Mouse (Mus musculus): ENCODE data around the gene Aggf1. TPM values are rescaled to one million over a fixed set of nuclear protein-coding genes. Genes with fewer than 3 reads are reported as not detected.

The Aggf1 gene
- total RNA-seq, 2 experiments from 2014 or later = 15.6 TPM

Other genes starting within 250 kb of the Aggf1 start
- 1 to 10 TPM; 3.9 to 5.1 TPM for gene Pde8b, start 125.0 kb downstream of the Aggf1 start, total RNA-seq (2021)
- gene Zbed3, start 51.7 kb downstream of the Aggf1 start, total RNA-seq (2021) = 1 to 10 TPM; 9.1 to 9.7 TPM
- gene Crhbp, start 69.6 kb upstream of the Aggf1 start, total RNA-seq (2021) = not detected
- gene S100z, start 103.4 kb upstream of the Aggf1 start, total RNA-seq (2021) = 1 to 10 TPM in 1 of 2 experiments, not detected in 1; 1.5 TPM
- under 1 TPM; 0.44 to 0.57 TPM for gene F2rl1, start 149.9 kb upstream of the Aggf1 start, total RNA-seq (2021)
- gene F2r, start 243.1 kb upstream of the Aggf1 start, total RNA-seq (2021) = 10 to 100 TPM; 12.4 to 13.9 TPM

Data from gastrocnemius, postnatal 14 days (tissue).